In genomic region chr5:17573694-17574380, GRCm38 (mm10) we compare ENCODE assay signal across 8 mouse cellular contexts. TPM values are rescaled to one million over a fixed set of nuclear protein-coding genes. Genes with fewer than 3 reads are reported as not detected.
A peak's percentile ranks its signal among the peaks of the same experiment; 100 is the strongest.
DNase-seq lines count a peak whose midpoint lies in the region; ATAC-seq and TF ChIP-seq lines count a peak whose summit lies in the region.

Sema3c (plus strand) TSS chr5:17574281.

- H3K36me3 ChIP-seq in ES-E14 (ENCODE audit: control insufficient read depth, insufficient read depth, low read length, poor library complexity, severe bottlenecking): no peaks in the 10 kb centered on the region
- no peaks in the 10 kb centered on the region for H3K36me3 ChIP-seq in forebrain, embryonic 14.5 days (ENCODE audit: control insufficient read depth, insufficient read depth, low read length)
- H3K36me3 ChIP-seq in hindbrain, embryonic 12.5 days: no peaks in the 10 kb centered on the region
- H3K36me3 ChIP-seq in limb, embryonic 13.5 days: no peaks in the 10 kb centered on the region
- no peaks in the 10 kb centered on the region for H3K36me3 ChIP-seq in myocyte (ENCODE audit: control insufficient read depth, insufficient read depth)

- peak; percentile 33 for ATAC-seq in forebrain, embryonic 14.5 days
- ATAC-seq in hindbrain, embryonic 12.5 days (ENCODE audit: low FRiP score): peak; percentile 46
- peak; percentile 38 for ATAC-seq in limb, embryonic 13.5 days (ENCODE audit: low FRiP score, low read depth)

- H3K9me3 ChIP-seq in ES-E14 (ENCODE audit: control insufficient read depth, insufficient read depth, low read depth, low read length): no peaks in the 10 kb centered on the region
- no peaks in the 10 kb centered on the region for H3K9me3 ChIP-seq in forebrain, embryonic 14.5 days (replicated peaks; ENCODE audit: control insufficient read depth, low read length)
- no peaks in the 10 kb centered on the region for H3K9me3 ChIP-seq in hindbrain, embryonic 12.5 days (replicated peaks)
- H3K9me3 ChIP-seq in limb, embryonic 13.5 days: no peaks in the 10 kb centered on the region

- under 1% methylated on average over 16 of the region's 16 CpGs for WGBS in forebrain, embryonic 14.5 days
- under 1% methylated on average over 16 of the region's 16 CpGs for WGBS in hindbrain, embryonic 12.5 days
- WGBS in limb, embryonic 13.5 days: under 1% methylated on average over 16 of the region's 16 CpGs

- peak within 1 kb of the TSS; percentile 57 for H3K9ac ChIP-seq in ES-E14 (ENCODE audit: insufficient read depth, low read depth, low read length, poor library complexity, severe bottlenecking)
- H3K9ac ChIP-seq in forebrain, embryonic 14.5 days (ENCODE audit: low read length): peak within 1 kb of the TSS; percentile 68
- peak within 1 kb of the TSS; percentile 67 for H3K9ac ChIP-seq in hindbrain, embryonic 12.5 days
- H3K9ac ChIP-seq in limb, embryonic 13.5 days: peak within 1 kb of the TSS; percentile 72

- no peak for DNase-seq in adrenal gland, postnatal 4 days (ENCODE audit: low spot score in 2 of 2)
- DNase-seq in adrenal gland, adult 2 months: no peak
- DNase-seq in ES-E14 (ENCODE audit: low read depth, low spot score): peak; percentile 7
- DNase-seq in forebrain, embryonic 14.5 days (ENCODE audit: low spot score): peak; percentile 67
- no peak for DNase-seq in thymus, postnatal 25 days

- no peak within 1 kb of the TSS for H3K27ac ChIP-seq in ES-E14 (ENCODE audit: insufficient read depth, low read depth, low read length, poor library complexity, severe bottlenecking)
- H3K27ac ChIP-seq in forebrain, embryonic 14.5 days (ENCODE audit: low read depth, low read length): peak within 1 kb of the TSS; percentile 27; the same call in 1 of the 2 replicates
- H3K27ac ChIP-seq in hindbrain, embryonic 12.5 days: peak within 1 kb of the TSS; percentile 58; the same call in 1 of the 2 replicates
- H3K27ac ChIP-seq in limb, embryonic 13.5 days: peak within 1 kb of the TSS; percentile 91

- H3K4me3 ChIP-seq in ES-E14 (ENCODE audit: insufficient read depth in 1 of 2, low read depth in 1 of 2, low read length in 2 of 2, poor library complexity in 1 of 2, severe bottlenecking in 1 of 2) (peak within 1 kb of the TSS; percentile 64 to 73), myocyte (peak within 1 kb of the TSS; percentile 41)
- peak within 1 kb of the TSS; percentile 66 for H3K4me3 ChIP-seq in forebrain, embryonic 14.5 days (ENCODE audit: low read depth, low read length)
- peak within 1 kb of the TSS; percentile 61 for H3K4me3 ChIP-seq in hindbrain, embryonic 12.5 days
- peak within 1 kb of the TSS; percentile 58 for H3K4me3 ChIP-seq in limb, embryonic 13.5 days

- in situ Hi-C loops in ES-E14 (cut with MboI; ENCODE audit: low sequenced_read_pairs in 2 of 2, unreplicated experiment in 2 of 2): no loop called here

- peak within 1 kb of the TSS; percentile 55 for H3ac ChIP-seq in myocyte (ENCODE audit: control insufficient read depth, insufficient read length)

- no peaks in the 10 kb centered on the region for H3K79me2 ChIP-seq in myocyte (ENCODE audit: control insufficient read depth, insufficient read depth)

- H3K4me2 ChIP-seq in forebrain, embryonic 14.5 days (ENCODE audit: low read length): peak within 1 kb of the TSS; percentile 83
- H3K4me2 ChIP-seq in hindbrain, embryonic 12.5 days (replicated peaks): peak within 1 kb of the TSS; percentile 64
- H3K4me2 ChIP-seq in limb, embryonic 13.5 days (replicated peaks): peak within 1 kb of the TSS; percentile 75
- peak within 1 kb of the TSS; percentile 95 for H3K4me2 ChIP-seq in myocyte (ENCODE audit: low read depth)

- H3K4me1 ChIP-seq in ES-E14 (ENCODE audit: control insufficient read depth in 2 of 2, insufficient read depth in 2 of 2, low read length in 2 of 2, poor library complexity in 1 of 2): no peaks in the 10 kb centered on the region
- H3K4me1 ChIP-seq in forebrain, embryonic 14.5 days (ENCODE audit: control insufficient read depth, insufficient read depth, low read length): 0 out of 2 replicates have a peak, but pooled peaks cover 3% of the 10 kb centered on the region
- no peaks in the 10 kb centered on the region; the same call in 1 of the 2 replicates for H3K4me1 ChIP-seq in hindbrain, embryonic 12.5 days
- H3K4me1 ChIP-seq in limb, embryonic 13.5 days: peaks cover 4% of the 10 kb centered on the region; the same call in 1 of the 2 replicates

- H3K27me3 ChIP-seq in forebrain, embryonic 14.5 days (replicated peaks; ENCODE audit: control insufficient read depth, insufficient read depth, low read length): no peaks in the 10 kb centered on the region
- H3K27me3 ChIP-seq in hindbrain, embryonic 12.5 days: 0 out of 2 replicates have a peak, but pooled peaks cover 3% of the 10 kb centered on the region
- no peaks in the 10 kb centered on the region for H3K27me3 ChIP-seq in limb, embryonic 13.5 days
- H3K27me3 ChIP-seq in myocyte (ENCODE audit: control insufficient read depth, insufficient read depth, insufficient read length): no peaks in the 10 kb centered on the region

- TF ChIP-seq POLR2A in myocyte (IDR thresholded peaks at IDR 0.05; ENCODE audit: insufficient read length, low read depth): no peak

TF ChIP-seq in ES-E14, 5 proteins besides CTCF, POLR2A, EP300 and RAD21:
- TF ChIP-seq MAFK (IDR thresholded peaks at IDR 0.05; ENCODE audit: insufficient read depth, low read depth, low read length): no peak
- TF ChIP-seq ZNF384 (IDR thresholded peaks at IDR 0.05; ENCODE audit: low read depth, low read length): peak; percentile 97

TF ChIP-seq in myocyte, 11 proteins besides CTCF, POLR2A, EP300 and RAD21:
- TF ChIP-seq CEBPB (IDR thresholded peaks at IDR 0.05; ENCODE audit: insufficient read depth, poor library complexity, severe bottlenecking) (no peak), MYOD1 (IDR thresholded peaks at IDR 0.05; ENCODE audit: control insufficient read depth in 1 of 3, insufficient read length in 2 of 3, low read depth in 2 of 3) (no peak), MYOG (IDR thresholded peaks at IDR 0.05; ENCODE audit: control insufficient read depth in 1 of 3, insufficient read depth in 1 of 3, insufficient read length in 2 of 3, low read depth in 2 of 3) (no peak), MAX (IDR thresholded peaks at IDR 0.05; ENCODE audit: low read depth) (no peak), USF1 (IDR thresholded peaks at IDR 0.05; ENCODE audit: low read depth) (no peak), TCF3 (IDR thresholded peaks at IDR 0.05; ENCODE audit: insufficient read length, low read depth) (no peak), E2F4 (IDR thresholded peaks at IDR 0.05; ENCODE audit: insufficient read depth) (no peak), TCF12 (IDR thresholded peaks at IDR 0.05; ENCODE audit: insufficient read depth, poor library complexity, severe bottlenecking) (no peak), REST (IDR thresholded peaks at IDR 0.05; ENCODE audit: insufficient read depth, insufficient read length) (no peak), SRF (IDR thresholded peaks at IDR 0.05; ENCODE audit: control insufficient read depth, insufficient read length, low read depth) (no peak), POLR2AphosphoS2 (IDR thresholded peaks at IDR 0.05; ENCODE audit: insufficient read length, low read depth) (no peak)

RNA-seq across cellular contexts. Expression of gene Sema3c, which starts in this region (rescaled TPM):
- 10 to 100 TPM; 24.2 to 37.8 TPM for total RNA-seq in adrenal gland, postnatal 4 days (2021)
- 10 to 100 TPM in 1 of 2 experiments, 1 to 10 TPM in 1; 7.8 to 10.9 TPM for total RNA-seq in adrenal gland, adult 2 months (2021)
- 1.8 and 2.4 TPM in 2 replicates for polyA plus RNA-seq in adrenal gland, adult 2 months (2012; rRNA removed)
- total RNA-seq in ES-E14 (2012; rRNA removed): 3.9 and 7.0 TPM in 2 replicates
- 19.8 and 26.8 TPM in 2 replicates for polyA plus RNA-seq in forebrain, embryonic 14.5 days (2014; fragmentation: Nextera tagmentation; extraction: Ambion mirVana)
- polyA plus RNA-seq in hindbrain, embryonic 12.5 days (2016; fragmentation: Nextera tagmentation; extraction: Ambion mirVana): 18.6 and 27.4 TPM in 2 replicates
- polyA plus RNA-seq in limb, embryonic 13.5 days (2015; fragmentation: Nextera tagmentation; extraction: Ambion mirVana): 53.4 and 59.3 TPM in 2 replicates
- 2.2 TPM for polyA plus RNA-seq in myocyte (2012; fragmentation: generic; extraction: Trizol)

Comparison
In these comparisons a context has a peak if more than half of its experiments do, and no peak if none do; other contexts are left out.
1. DNase-seq: peak in ES-E14 (single experiment) and forebrain, embryonic 14.5 days (single experiment); none in adrenal gland, postnatal 4 days (0 of 2), adrenal gland, adult 2 months (single experiment) and thymus, postnatal 25 days (single experiment).
2. Peak in every context shown above with its lines, with median percentiles within 50 percentile points of each other: H3K4me3 ChIP-seq, H3K9ac ChIP-seq, ATAC-seq and H3K4me2 ChIP-seq.